16 mouse cellular contexts compared by ENCODE assay signal in genomic region chr12:15542486-15542885, GRCm38 (mm10).
"Had no signal": no experiment of that assay in that cellular context is flagged by ENCODE, and none has a peak within 500 bp of the region (broad histone marks: within the 10 kb centered on the region; RNA-seq: fewer than 3 reads in every experiment).

No protein-coding gene starts in this region.

- H3K9ac ChIP-seq: liver, postnatal 0 days; lung, embryonic 15.5 days; midbrain, embryonic 13.5 days; neural tube, embryonic 12.5 days; stomach, embryonic 15.5 days had no signal

- H3K36me3 ChIP-seq: lung, embryonic 15.5 days; midbrain, embryonic 13.5 days; neural tube, embryonic 12.5 days; stomach, embryonic 15.5 days had no signal

- ATAC-seq: liver, postnatal 0 days; lung, postnatal 0 days; midbrain, embryonic 13.5 days had no signal

- H3K4me1 ChIP-seq: lung, embryonic 15.5 days; megakaryocyte, embryonic 14.5 days; midbrain, embryonic 13.5 days; neural tube, embryonic 12.5 days; stomach, embryonic 15.5 days had no signal

- H3K27ac ChIP-seq: lung, embryonic 15.5 days; macrophage; midbrain, embryonic 13.5 days; neural tube, embryonic 12.5 days; stomach, embryonic 15.5 days; stomach, postnatal 0 days had no signal

- H3K27me3 ChIP-seq: lung, embryonic 15.5 days; megakaryocyte, embryonic 14.5 days; midbrain, embryonic 13.5 days; neural tube, embryonic 12.5 days; stomach, embryonic 15.5 days had no signal

- H3K4me3 ChIP-seq: lung, embryonic 15.5 days; megakaryocyte, embryonic 14.5 days; midbrain, embryonic 13.5 days; neural tube, embryonic 12.5 days; stomach, embryonic 15.5 days had no signal

- H3K4me2 ChIP-seq: lung, embryonic 15.5 days; midbrain, embryonic 11.5 days; midbrain, embryonic 13.5 days; neural tube, embryonic 12.5 days; stomach, embryonic 15.5 days had no signal

- H3K9me3 ChIP-seq: lung, embryonic 15.5 days; megakaryocyte, embryonic 14.5 days; midbrain, embryonic 13.5 days; neural tube, embryonic 12.5 days; stomach, embryonic 15.5 days had no signal

- DNase-seq: liver, postnatal 0 days; lung, adult 2 months; lung, postnatal 14 days; lung, postnatal 36 days; right cerebral cortex, postnatal 14 days; thymus, adult 2 months; thymus, postnatal 36 days had no signal
